8 mouse cellular contexts compared by ENCODE assay signal in genomic region chr2:130642197-130642660, GRCm38 (mm10). TPM values are rescaled to one million over a fixed set of nuclear protein-coding genes. Genes with fewer than 3 reads are reported as not detected.
A peak's percentile ranks its signal among the peaks of the same experiment; 100 is the strongest.
DNase-seq lines count a peak whose midpoint lies in the region; ATAC-seq and TF ChIP-seq lines count a peak whose summit lies in the region.

No protein-coding gene starts in this region.

- DNase-seq in heart, adult 18-20 months: no peak
- peak; percentile 51 for DNase-seq in embryonic facial prominence, embryonic 10.5 days (ENCODE audit: low spot score)
- DNase-seq in layer of hippocampus, adult 18-20 months (ENCODE audit: low spot score in 2 of 2): no peak

- H3K9ac ChIP-seq in heart, embryonic 12.5 days: peak overlapping the region; percentile 65
- H3K9ac ChIP-seq in intestine, postnatal 0 days (ENCODE audit: low read depth, low read length): peak overlapping the region; percentile 54
- H3K9ac ChIP-seq in neural tube, embryonic 12.5 days: peak overlapping the region; percentile 77

- no peaks in the 10 kb centered on the region for H3K36me3 ChIP-seq in heart, embryonic 12.5 days
- H3K36me3 ChIP-seq in embryonic facial prominence, embryonic 10.5 days (replicated peaks): 0 out of 2 replicates have a peak, but pooled peaks cover 7% of the 10 kb centered on the region
- no peaks in the 10 kb centered on the region for H3K36me3 ChIP-seq in intestine, postnatal 0 days (ENCODE audit: control insufficient read depth, insufficient read depth)
- H3K36me3 ChIP-seq in neural tube, embryonic 12.5 days: 0 out of 2 replicates have a peak, but pooled peaks cover 6% of the 10 kb centered on the region

- peak overlapping the region; percentile 53 for H3K4me3 ChIP-seq in heart, embryonic 12.5 days
- peak overlapping the region; percentile 81 for H3K4me3 ChIP-seq in embryonic facial prominence, embryonic 10.5 days
- H3K4me3 ChIP-seq in intestine, postnatal 0 days (ENCODE audit: low read depth, low read length): peak overlapping the region; percentile 68
- H3K4me3 ChIP-seq in neural tube, embryonic 12.5 days: peak overlapping the region; percentile 68

- H3K4me1 ChIP-seq in heart, embryonic 12.5 days (replicated peaks): peaks cover 10% of the 10 kb centered on the region; the same call in 1 of the 2 replicates
- peaks cover 24% of the 10 kb centered on the region for H3K4me1 ChIP-seq in embryonic facial prominence, embryonic 10.5 days
- H3K4me1 ChIP-seq in intestine, postnatal 0 days (replicated peaks; ENCODE audit: control insufficient read depth, insufficient read depth, low read length): no peaks in the 10 kb centered on the region; the same call in 1 of the 2 replicates
- H3K4me1 ChIP-seq in neural tube, embryonic 12.5 days: peaks cover 5% of the 10 kb centered on the region

- peak; percentile 60; the same call in 1 of the 2 replicates for ATAC-seq in heart, embryonic 12.5 days (ENCODE audit: insufficient number of reproducible peaks, low FRiP score)
- ATAC-seq in CD4-positive, CD25-positive, alpha-beta regulatory T cell, adult 4 months: peak; percentile 56
- no peak for ATAC-seq in intestine, postnatal 0 days
- peak; percentile 81 for ATAC-seq in neural tube, embryonic 12.5 days (ENCODE audit: low FRiP score, low read depth)
- ATAC-seq in granulocyte monocyte progenitor cell, adult 5-6 weeks (replicated peaks; ENCODE audit: poor library complexity, severe bottlenecking): no peak

- no peaks in the 10 kb centered on the region for H3K9me3 ChIP-seq in heart, embryonic 12.5 days (replicated peaks)
- H3K9me3 ChIP-seq in embryonic facial prominence, embryonic 10.5 days: no peaks in the 10 kb centered on the region
- H3K9me3 ChIP-seq in intestine, postnatal 0 days (ENCODE audit: control insufficient read depth): no peaks in the 10 kb centered on the region
- H3K9me3 ChIP-seq in neural tube, embryonic 12.5 days: no peaks in the 10 kb centered on the region

- H3K27ac ChIP-seq in heart, embryonic 12.5 days (ENCODE audit: poor library complexity, severe bottlenecking): no peak overlapping the region
- peak overlapping the region; percentile 83 for H3K27ac ChIP-seq in embryonic facial prominence, embryonic 10.5 days (replicated peaks)
- peak overlapping the region; percentile 83 for H3K27ac ChIP-seq in intestine, postnatal 0 days (ENCODE audit: low read depth, low read length)
- 0 out of 2 replicates have a peak overlapping the region, but pooled peaks have one; percentile 37 for H3K27ac ChIP-seq in neural tube, embryonic 12.5 days

- peak overlapping the region; percentile 98 for H3K4me2 ChIP-seq in heart, embryonic 12.5 days
- H3K4me2 ChIP-seq in intestine, postnatal 0 days (replicated peaks; ENCODE audit: low read depth): peak overlapping the region; percentile 98
- H3K4me2 ChIP-seq in neural tube, embryonic 12.5 days (replicated peaks): peak overlapping the region; percentile 95

- peaks cover 41% of the 10 kb centered on the region for H3K27me3 ChIP-seq in heart, embryonic 12.5 days (replicated peaks)
- peaks cover 47% of the 10 kb centered on the region for H3K27me3 ChIP-seq in embryonic facial prominence, embryonic 10.5 days (replicated peaks; ENCODE audit: low read depth, poor library complexity, severe bottlenecking)
- H3K27me3 ChIP-seq in intestine, postnatal 0 days (replicated peaks; ENCODE audit: control insufficient read depth, insufficient read depth, low read length): no peaks in the 10 kb centered on the region
- H3K27me3 ChIP-seq in neural tube, embryonic 12.5 days (replicated peaks): peaks cover 36% of the 10 kb centered on the region

- TF ChIP-seq CTCF in intestine, postnatal 0 days (IDR thresholded peaks at IDR 0.05; ENCODE audit: low read depth): no peak

- 0% methylated on average over 25 of the region's 27 CpGs for WGBS in heart, embryonic 12.5 days
- under 1% methylated on average over 27 of the region's 27 CpGs for WGBS in embryonic facial prominence, embryonic 10.5 days
- WGBS in intestine, postnatal 0 days: under 1% methylated on average over 20 of the region's 27 CpGs
- under 1% methylated on average over 25 of the region's 27 CpGs for WGBS in neural tube, embryonic 12.5 days

RNA-seq across cellular contexts. Expression of gene Lzts3, which starts 0.4 kb away (rescaled TPM):
- polyA plus RNA-seq in heart, embryonic 12.5 days (2016; fragmentation: Nextera tagmentation; extraction: Ambion mirVana): 1.8 TPM in 2 replicates
- total RNA-seq in heart, adult 18-20 months (2021): 1 to 10 TPM; 4.8 to 5.7 TPM
- under 1 TPM; 0.15 to 0.35 TPM for polyA plus RNA-seq in CD4-positive, CD25-positive, alpha-beta regulatory T cell, adult 4 months (2017; shearing (Covaris generic))
- polyA plus RNA-seq in embryonic facial prominence, embryonic 10.5 days (2016; fragmentation: Nextera tagmentation; extraction: Ambion mirVana): 3.1 and 3.3 TPM in 2 replicates
- polyA plus RNA-seq in intestine, postnatal 0 days (2015; fragmentation: Nextera tagmentation; extraction: Ambion mirVana): 9.7 and 11.4 TPM in 2 replicates
- polyA plus RNA-seq in neural tube, embryonic 12.5 days (2016; fragmentation: Nextera tagmentation; extraction: Ambion mirVana): 7.5 and 8.2 TPM in 2 replicates
- total RNA-seq in layer of hippocampus, adult 18-20 months (2021): 100 to 1,000 TPM; 193 to 196 TPM
- total RNA-seq in granulocyte monocyte progenitor cell, adult 5-6 weeks (2014; fragmentation: Nextera tagmentation): 1.2 TPM in 1 of 2 replicates, not detected in the other
- 0.13 and 0.57 TPM in 2 replicates for total RNA-seq in granulocyte monocyte progenitor cell, adult 5-6 weeks (2017)

RNA-seq across cellular contexts. Expression of gene Ubox5, which starts 12.4 kb away (rescaled TPM):
- 8.8 TPM in 2 replicates for polyA plus RNA-seq in heart, embryonic 12.5 days (2016; fragmentation: Nextera tagmentation; extraction: Ambion mirVana)
- 1 to 10 TPM; 4.1 to 4.6 TPM for total RNA-seq in heart, adult 18-20 months (2021)
- 10 to 100 TPM in 1 of 2 experiments, 1 to 10 TPM in 1; 8.4 to 14.8 TPM for polyA plus RNA-seq in CD4-positive, CD25-positive, alpha-beta regulatory T cell, adult 4 months (2017; shearing (Covaris generic))
- 21.3 and 21.6 TPM in 2 replicates for polyA plus RNA-seq in embryonic facial prominence, embryonic 10.5 days (2016; fragmentation: Nextera tagmentation; extraction: Ambion mirVana)
- polyA plus RNA-seq in intestine, postnatal 0 days (2015; fragmentation: Nextera tagmentation; extraction: Ambion mirVana): 4.2 and 4.5 TPM in 2 replicates
- polyA plus RNA-seq in neural tube, embryonic 12.5 days (2016; fragmentation: Nextera tagmentation; extraction: Ambion mirVana): 13.1 and 14.4 TPM in 2 replicates
- total RNA-seq in layer of hippocampus, adult 18-20 months (2021): 10 to 100 TPM in 1 of 2 experiments, 1 to 10 TPM in 1; 9.3 to 11.2 TPM
- total RNA-seq in granulocyte monocyte progenitor cell, adult 5-6 weeks (2014; fragmentation: Nextera tagmentation): 7.0 and 9.3 TPM in 2 replicates
- total RNA-seq in granulocyte monocyte progenitor cell, adult 5-6 weeks (2017): 5.9 and 10.0 TPM in 2 replicates

RNA-seq across cellular contexts. Expression of gene Fastkd5, which starts 12.4 kb away (rescaled TPM):
- 15.6 and 16.1 TPM in 2 replicates for polyA plus RNA-seq in heart, embryonic 12.5 days (2016; fragmentation: Nextera tagmentation; extraction: Ambion mirVana)
- 1 to 10 TPM; 7.7 to 7.9 TPM for total RNA-seq in heart, adult 18-20 months (2021)
- polyA plus RNA-seq in CD4-positive, CD25-positive, alpha-beta regulatory T cell, adult 4 months (2017; shearing (Covaris generic)): 10 to 100 TPM; 12.0 to 12.5 TPM
- polyA plus RNA-seq in embryonic facial prominence, embryonic 10.5 days (2016; fragmentation: Nextera tagmentation; extraction: Ambion mirVana): 23.3 and 25.5 TPM in 2 replicates
- 6.4 and 6.8 TPM in 2 replicates for polyA plus RNA-seq in intestine, postnatal 0 days (2015; fragmentation: Nextera tagmentation; extraction: Ambion mirVana)
- polyA plus RNA-seq in neural tube, embryonic 12.5 days (2016; fragmentation: Nextera tagmentation; extraction: Ambion mirVana): 15.1 and 17.2 TPM in 2 replicates
- 10 to 100 TPM in 1 of 2 experiments, 1 to 10 TPM in 1; 9.6 to 10.4 TPM for total RNA-seq in layer of hippocampus, adult 18-20 months (2021)
- total RNA-seq in granulocyte monocyte progenitor cell, adult 5-6 weeks (2014; fragmentation: Nextera tagmentation): 15.6 and 16.3 TPM in 2 replicates
- 17.1 and 19.3 TPM in 2 replicates for total RNA-seq in granulocyte monocyte progenitor cell, adult 5-6 weeks (2017)

RNA-seq across cellular contexts. Expression of gene Ddrgk1, which starts 22.2 kb away (rescaled TPM):
- polyA plus RNA-seq in heart, embryonic 12.5 days (2016; fragmentation: Nextera tagmentation; extraction: Ambion mirVana): 44.5 and 46.3 TPM in 2 replicates
- total RNA-seq in heart, adult 18-20 months (2021): 10 to 100 TPM; 85.2 to 97.5 TPM
- 100 to 1,000 TPM; 121 to 145 TPM for polyA plus RNA-seq in CD4-positive, CD25-positive, alpha-beta regulatory T cell, adult 4 months (2017; shearing (Covaris generic))
- 48.2 and 48.3 TPM in 2 replicates for polyA plus RNA-seq in embryonic facial prominence, embryonic 10.5 days (2016; fragmentation: Nextera tagmentation; extraction: Ambion mirVana)
- 118 and 120 TPM in 2 replicates for polyA plus RNA-seq in intestine, postnatal 0 days (2015; fragmentation: Nextera tagmentation; extraction: Ambion mirVana)
- 57.4 and 58.4 TPM in 2 replicates for polyA plus RNA-seq in neural tube, embryonic 12.5 days (2016; fragmentation: Nextera tagmentation; extraction: Ambion mirVana)
- 100 to 1,000 TPM in 1 of 2 experiments, 10 to 100 TPM in 1; 95.9 to 102 TPM for total RNA-seq in layer of hippocampus, adult 18-20 months (2021)
- total RNA-seq in granulocyte monocyte progenitor cell, adult 5-6 weeks (2014; fragmentation: Nextera tagmentation): 50.3 and 111 TPM in 2 replicates
- 84.5 and 86.3 TPM in 2 replicates for total RNA-seq in granulocyte monocyte progenitor cell, adult 5-6 weeks (2017)

RNA-seq across cellular contexts. Expression of gene Itpa, which starts 25.2 kb away (rescaled TPM):
- polyA plus RNA-seq in heart, embryonic 12.5 days (2016; fragmentation: Nextera tagmentation; extraction: Ambion mirVana): 79.7 and 84.1 TPM in 2 replicates
- 10 to 100 TPM; 14.6 to 17.7 TPM for total RNA-seq in heart, adult 18-20 months (2021)
- 10 to 100 TPM; 43.6 to 49.7 TPM for polyA plus RNA-seq in CD4-positive, CD25-positive, alpha-beta regulatory T cell, adult 4 months (2017; shearing (Covaris generic))
- polyA plus RNA-seq in embryonic facial prominence, embryonic 10.5 days (2016; fragmentation: Nextera tagmentation; extraction: Ambion mirVana): 144 and 150 TPM in 2 replicates
- 59.1 and 60.8 TPM in 2 replicates for polyA plus RNA-seq in intestine, postnatal 0 days (2015; fragmentation: Nextera tagmentation; extraction: Ambion mirVana)
- 138 and 142 TPM in 2 replicates for polyA plus RNA-seq in neural tube, embryonic 12.5 days (2016; fragmentation: Nextera tagmentation; extraction: Ambion mirVana)
- total RNA-seq in layer of hippocampus, adult 18-20 months (2021): 10 to 100 TPM; 35.9 to 36.5 TPM
- 80.5 and 90.4 TPM in 2 replicates for total RNA-seq in granulocyte monocyte progenitor cell, adult 5-6 weeks (2014; fragmentation: Nextera tagmentation)
- 64.1 and 76.7 TPM in 2 replicates for total RNA-seq in granulocyte monocyte progenitor cell, adult 5-6 weeks (2017)

Comparison
In these comparisons a context has a peak if more than half of its experiments do, and no peak if none do; other contexts are left out.
1. ATAC-seq: peak in heart, embryonic 12.5 days (single experiment), CD4-positive, CD25-positive, alpha-beta regulatory T cell, adult 4 months (single experiment) and neural tube, embryonic 12.5 days (single experiment); none in intestine, postnatal 0 days (single experiment) and granulocyte monocyte progenitor cell, adult 5-6 weeks (single experiment).
2. Peak in every context shown above with its lines, with median percentiles within 50 percentile points of each other: H3K4me2 ChIP-seq, H3K4me3 ChIP-seq and H3K9ac ChIP-seq.